In genomic region chr9:57655749-57656148, GRCm38 (mm10) we compare ENCODE assay signal across 8 mouse cellular contexts. TPM values are rescaled to one million over a fixed set of nuclear protein-coding genes. Genes with fewer than 3 reads are reported as not detected.
DNase-seq lines count a peak whose midpoint lies in the region; ATAC-seq lines count a peak whose summit lies in the region.

No protein-coding gene starts in this region.

- no peaks in the 10 kb centered on the region for H3K9me3 ChIP-seq in forebrain, embryonic 10.5 days
- H3K9me3 ChIP-seq in heart, embryonic 15.5 days (replicated peaks): no peaks in the 10 kb centered on the region
- no peaks in the 10 kb centered on the region for H3K9me3 ChIP-seq in liver, embryonic 13.5 days (replicated peaks)
- H3K9me3 ChIP-seq in stomach, embryonic 15.5 days: no peaks in the 10 kb centered on the region

- WGBS in forebrain, embryonic 10.5 days: 3% methylated on average over 11 of the region's 11 CpGs
- WGBS in heart, embryonic 15.5 days: 3% methylated on average over 11 of the region's 11 CpGs
- 2% methylated on average over 11 of the region's 11 CpGs for WGBS in liver, embryonic 13.5 days (ENCODE audit: insufficient replicate concordance)
- 2% methylated on average over 11 of the region's 11 CpGs for WGBS in stomach, embryonic 15.5 days

- peak overlapping the region; percentile 76 for H3K27ac ChIP-seq in forebrain, embryonic 10.5 days
- no peak overlapping the region for H3K27ac ChIP-seq in heart, embryonic 15.5 days
- no peak overlapping the region for H3K27ac ChIP-seq in liver, embryonic 13.5 days
- H3K27ac ChIP-seq in stomach, embryonic 15.5 days: no peak overlapping the region

- peak overlapping the region; percentile 59 for H3K4me2 ChIP-seq in heart, embryonic 15.5 days
- H3K4me2 ChIP-seq in liver, embryonic 13.5 days: peak overlapping the region; percentile 50
- peak overlapping the region; percentile 47 for H3K4me2 ChIP-seq in stomach, embryonic 15.5 days

- DNase-seq in CD8-positive naive resting alpha-beta T cell, adult 2 months (ENCODE audit: low read depth in 2 of 2, low spot score in 2 of 2): peak; percentile 94 to 97
- peak; percentile 99 for DNase-seq in c-Kit-positive CD71-negative TER-119-negative erythroid progenitor cells, embryonic 14.5 days (ENCODE audit: low read depth)
- peak; percentile 95 for DNase-seq in forebrain, embryonic 10.5 days (ENCODE audit: extremely low spot score, low spot score)
- peak; percentile 92 for DNase-seq in kidney, postnatal 14 days
- peak; percentile 85 for DNase-seq in liver, embryonic 13.5 days
- peak; percentile 99 for DNase-seq in neural tube, embryonic 10.5 days (ENCODE audit: extremely low spot score, low spot score)

- peak overlapping the region; percentile 36 for H3K4me3 ChIP-seq in forebrain, embryonic 10.5 days
- peak overlapping the region; percentile 20; the same call in 1 of the 2 replicates for H3K4me3 ChIP-seq in heart, embryonic 15.5 days
- peak overlapping the region; percentile 13 for H3K4me3 ChIP-seq in liver, embryonic 13.5 days (replicated peaks)
- peak overlapping the region; percentile 9; the same call in 1 of the 2 replicates for H3K4me3 ChIP-seq in stomach, embryonic 15.5 days (replicated peaks)

- no peaks in the 10 kb centered on the region for H3K36me3 ChIP-seq in forebrain, embryonic 10.5 days (replicated peaks)
- H3K36me3 ChIP-seq in heart, embryonic 15.5 days: no peaks in the 10 kb centered on the region
- H3K36me3 ChIP-seq in liver, embryonic 13.5 days: no peaks in the 10 kb centered on the region
- H3K36me3 ChIP-seq in stomach, embryonic 15.5 days: no peaks in the 10 kb centered on the region

- peak; percentile 74; the same call in 1 of the 2 replicates for ATAC-seq in heart, embryonic 15.5 days (replicated peaks; ENCODE audit: insufficient number of reproducible peaks, insufficient read depth, low FRiP score, low read depth)
- peak; percentile 50 for ATAC-seq in liver, embryonic 13.5 days (ENCODE audit: low read depth)
- ATAC-seq in stomach, embryonic 15.5 days (ENCODE audit: insufficient read depth, low FRiP score, low read depth): peak; percentile 67

- H3K27me3 ChIP-seq in forebrain, embryonic 10.5 days (ENCODE audit: poor library complexity, severe bottlenecking): peaks cover 53% of the 10 kb centered on the region
- H3K27me3 ChIP-seq in heart, embryonic 15.5 days: peaks cover 7% of the 10 kb centered on the region; the same call in 1 of the 2 replicates
- no peaks in the 10 kb centered on the region for H3K27me3 ChIP-seq in liver, embryonic 13.5 days
- H3K27me3 ChIP-seq in stomach, embryonic 15.5 days (replicated peaks): no peaks in the 10 kb centered on the region

- peak overlapping the region; percentile 30; the same call in 1 of the 2 replicates for H3K9ac ChIP-seq in heart, embryonic 15.5 days
- H3K9ac ChIP-seq in liver, embryonic 13.5 days: peak overlapping the region; percentile 36
- no peak overlapping the region for H3K9ac ChIP-seq in stomach, embryonic 15.5 days

- peaks cover 49% of the 10 kb centered on the region for H3K4me1 ChIP-seq in forebrain, embryonic 10.5 days
- H3K4me1 ChIP-seq in heart, embryonic 15.5 days (replicated peaks): peaks cover 11% of the 10 kb centered on the region
- H3K4me1 ChIP-seq in liver, embryonic 13.5 days (replicated peaks): peaks cover 38% of the 10 kb centered on the region
- H3K4me1 ChIP-seq in stomach, embryonic 15.5 days: peaks cover 4% of the 10 kb centered on the region

RNA-seq across cellular contexts. Expression of gene Csk, which starts 2.3 kb away (rescaled TPM):
- polyA plus RNA-seq in forebrain, embryonic 10.5 days (2016; fragmentation: Nextera tagmentation; extraction: Ambion mirVana): 28.8 and 33.9 TPM in 2 replicates
- 14.6 and 20.6 TPM in 2 replicates for polyA plus RNA-seq in heart, embryonic 15.5 days (2015; fragmentation: Nextera tagmentation; extraction: Ambion mirVana)
- 20.7 and 21.7 TPM in 2 replicates for polyA plus RNA-seq in liver, embryonic 13.5 days (2015; fragmentation: Nextera tagmentation; extraction: Ambion mirVana)
- 29.6 and 29.8 TPM in 2 replicates for polyA plus RNA-seq in stomach, embryonic 15.5 days (2015; fragmentation: Nextera tagmentation; extraction: Ambion mirVana)

RNA-seq across cellular contexts. Expression of gene Cyp1a2, which starts 27.8 kb away (rescaled TPM):
- not detected in 2 replicates for polyA plus RNA-seq in forebrain, embryonic 10.5 days (2016; fragmentation: Nextera tagmentation; extraction: Ambion mirVana)
- not detected in 2 replicates for polyA plus RNA-seq in heart, embryonic 15.5 days (2015; fragmentation: Nextera tagmentation; extraction: Ambion mirVana)
- 0.10 TPM in 1 of 2 replicates, not detected in the other for polyA plus RNA-seq in liver, embryonic 13.5 days (2015; fragmentation: Nextera tagmentation; extraction: Ambion mirVana)
- not detected in 2 replicates for polyA plus RNA-seq in stomach, embryonic 15.5 days (2015; fragmentation: Nextera tagmentation; extraction: Ambion mirVana)

RNA-seq across cellular contexts. Expression of gene Cyp1a1, which starts 32.0 kb away (rescaled TPM):
- polyA plus RNA-seq in forebrain, embryonic 10.5 days (2016; fragmentation: Nextera tagmentation; extraction: Ambion mirVana): 0.14 TPM in 1 of 2 replicates, not detected in the other
- polyA plus RNA-seq in heart, embryonic 15.5 days (2015; fragmentation: Nextera tagmentation; extraction: Ambion mirVana): not detected in 2 replicates
- 0.17 and 0.22 TPM in 2 replicates for polyA plus RNA-seq in liver, embryonic 13.5 days (2015; fragmentation: Nextera tagmentation; extraction: Ambion mirVana)
- polyA plus RNA-seq in stomach, embryonic 15.5 days (2015; fragmentation: Nextera tagmentation; extraction: Ambion mirVana): 0.05 TPM in 1 of 2 replicates, not detected in the other

RNA-seq across cellular contexts. Expression of gene Lman1l, which starts 35.2 kb away (rescaled TPM):
- polyA plus RNA-seq in forebrain, embryonic 10.5 days (2016; fragmentation: Nextera tagmentation; extraction: Ambion mirVana): not detected in 2 replicates
- not detected in 2 replicates for polyA plus RNA-seq in heart, embryonic 15.5 days (2015; fragmentation: Nextera tagmentation; extraction: Ambion mirVana)
- polyA plus RNA-seq in liver, embryonic 13.5 days (2015; fragmentation: Nextera tagmentation; extraction: Ambion mirVana): 0.06 TPM in 1 of 2 replicates, not detected in the other
- not detected in 2 replicates for polyA plus RNA-seq in stomach, embryonic 15.5 days (2015; fragmentation: Nextera tagmentation; extraction: Ambion mirVana)

RNA-seq across cellular contexts. Expression of gene Cplx3, which starts 49.7 kb away (rescaled TPM):
- 1.9 and 2.9 TPM in 2 replicates for polyA plus RNA-seq in forebrain, embryonic 10.5 days (2016; fragmentation: Nextera tagmentation; extraction: Ambion mirVana)
- polyA plus RNA-seq in heart, embryonic 15.5 days (2015; fragmentation: Nextera tagmentation; extraction: Ambion mirVana): not detected in 2 replicates
- not detected in 2 replicates for polyA plus RNA-seq in liver, embryonic 13.5 days (2015; fragmentation: Nextera tagmentation; extraction: Ambion mirVana)
- not detected in 2 replicates for polyA plus RNA-seq in stomach, embryonic 15.5 days (2015; fragmentation: Nextera tagmentation; extraction: Ambion mirVana)
